Mouse (Mus musculus) CH12.LX (cell line): ENCODE data around the gene Btf3. TPM values are rescaled to one million over a fixed set of nuclear protein-coding genes. Genes with fewer than 3 reads are reported as not detected.

ENCODE experiments used
- DNase-seq: peaks from one replicate; pipeline ENCODE4 v3.0.0-alpha.2; 2013; ENCODE audit errors: extremely low read depth
- H3K27ac ChIP-seq: 2 replicates; pipeline ENCODE4 v1.5.1; 2012; ENCODE audit warnings: low read depth, mild to moderate bottlenecking, control low read depth, moderate library complexity; ENCODE audit not compliant: insufficient read depth
- H3K27me3 ChIP-seq: replicated peaks from 2 replicates; pipeline ENCODE3; 2012; ENCODE audit warnings: inconsistent platforms
- H3K36me3 ChIP-seq, 2 experiments: replicated peaks in 1 of 2; 2 replicates each; pipeline versions ENCODE3 to v1.6.1; 2012; ENCODE audit warnings: inconsistent platforms in 1 of 2, low read length in 1 of 2, mild to moderate bottlenecking in 1 of 2, mixed read lengths in 1 of 2, moderate library complexity in 1 of 2; ENCODE audit not compliant: control insufficient read depth in 1 of 2, insufficient read depth in 1 of 2
- H3K4me1 ChIP-seq, 2 experiments: 2 replicates each; pipeline ENCODE4 v1.6.1; 2012; ENCODE audit warnings: inconsistent platforms in 1 of 2, moderate library complexity in 1 of 2; ENCODE audit not compliant: insufficient read depth in 2 of 2, control insufficient read depth in 1 of 2
- H3K4me2 ChIP-seq: 2 replicates; pipeline ENCODE4 v1.6.1; 2012; ENCODE audit warnings: low read depth, mild to moderate bottlenecking, control low read depth; ENCODE audit not compliant: poor library complexity, insufficient read depth, severe bottlenecking
- H3K4me3 ChIP-seq, 3 experiments: fragments of 150-350 bp in 1 of 3; sonication (generic) in 1 of 3; replicated peaks in 1 of 3; 2 replicates each; pipeline versions ENCODE3 to v1.5.1; 2011 to 2012; ENCODE audit warnings: low read depth in 2 of 3, low read length in 2 of 3, mild to moderate bottlenecking in 2 of 3, moderate library complexity in 2 of 3, control low read depth in 1 of 3, improper control_type of control experiment in 1 of 3, inconsistent platforms in 1 of 3, mixed read lengths in 1 of 3; ENCODE audit not compliant: poor library complexity in 1 of 3
- H3K79me2 ChIP-seq: replicated peaks from 2 replicates; pipeline ENCODE4 v1.6.1; 2012; ENCODE audit warnings: mild to moderate bottlenecking, moderate library complexity; ENCODE audit not compliant: control insufficient read depth, poor library complexity, insufficient read depth, severe bottlenecking; ENCODE audit errors: extremely low read depth
- H3K9ac ChIP-seq: 2 replicates; pipeline ENCODE4 v1.6.1; 2012; ENCODE audit warnings: low read depth, mild to moderate bottlenecking, control low read depth, moderate library complexity; ENCODE audit not compliant: insufficient read depth
- H3K9me3 ChIP-seq: replicated peaks from 2 replicates; pipeline ENCODE3; 2012; ENCODE audit warnings: low read length, inconsistent platforms, mixed read lengths
- CHD1 ChIP-seq: IDR thresholded peaks from 2 replicates; pipeline ENCODE4 v1.6.1; 2012; ENCODE audit warnings: low read depth, low read length, improper control_type of control experiment, inconsistent platforms
- CHD2 ChIP-seq: IDR thresholded peaks from 2 replicates; pipeline ENCODE4 v1.6.1; 2011; ENCODE audit warnings: low read length, improper control_type of control experiment
- CTCF ChIP-seq, 2 experiments: IDR thresholded peaks in 1 of 2; conservative IDR thresholded peaks in 1 of 2; 2 replicates each; pipeline ENCODE4 v1.5.1; 2011 to 2012; ENCODE audit warnings: low read depth in 2 of 2, low read length in 2 of 2, improper control_type of control experiment in 1 of 2, inconsistent platforms in 1 of 2, mild to moderate bottlenecking in 1 of 2, moderate library complexity in 1 of 2
- ELF1 ChIP-seq: IDR thresholded peaks from 2 replicates; pipeline ENCODE4 v1.6.1; 2014; ENCODE audit warnings: low read depth, mild to moderate bottlenecking, inconsistent platforms, low read length, improper control_type of control experiment
- EP300 ChIP-seq: IDR thresholded peaks from 2 replicates; pipeline ENCODE4 v1.6.1; 2011; ENCODE audit warnings: low read length, improper control_type of control experiment
- HCFC1 ChIP-seq: IDR thresholded peaks from 2 replicates; pipeline ENCODE4 v1.6.1; 2012; ENCODE audit warnings: low read depth, mild to moderate bottlenecking, inconsistent platforms, low read length, improper control_type of control experiment
- JUND ChIP-seq: conservative IDR thresholded peaks from 2 replicates; pipeline ENCODE4 v1.6.1; 2011; ENCODE audit warnings: low read depth, low read length, improper control_type of control experiment
- MAX ChIP-seq: IDR thresholded peaks from 2 replicates; pipeline ENCODE4 v1.6.1; 2011; ENCODE audit warnings: low read length, improper control_type of control experiment
- NRF1 ChIP-seq: IDR thresholded peaks from 2 replicates; pipeline ENCODE4 v1.6.1; 2014; ENCODE audit warnings: low read depth, mild to moderate bottlenecking, inconsistent platforms, low read length, improper control_type of control experiment, moderate library complexity
- PAX5 ChIP-seq: IDR thresholded peaks from 2 replicates; pipeline ENCODE4 v1.6.1; 2012; ENCODE audit warnings: low read length, inconsistent platforms, mixed read lengths
- POLR2AphosphoS2 ChIP-seq: IDR thresholded peaks from 2 replicates; pipeline ENCODE4 v1.6.1; 2011; ENCODE audit warnings: low read depth, low read length, improper control_type of control experiment
- RAD21 ChIP-seq: IDR thresholded peaks from 2 replicates; pipeline ENCODE4 v1.6.1; 2011; ENCODE audit warnings: low read depth, mild to moderate bottlenecking, low read length, improper control_type of control experiment, moderate library complexity
- RCOR1 ChIP-seq: conservative IDR thresholded peaks from 2 replicates; pipeline ENCODE4 v1.6.1; 2012; ENCODE audit warnings: low read depth, mild to moderate bottlenecking, inconsistent platforms, low read length, improper control_type of control experiment
- SMC3 ChIP-seq: IDR thresholded peaks from 2 replicates; pipeline ENCODE4 v1.6.1; 2011; ENCODE audit warnings: low read depth, low read length, improper control_type of control experiment
- TCF12 ChIP-seq: IDR thresholded peaks from 2 replicates; pipeline ENCODE4 v1.6.1; 2014; ENCODE audit warnings: low read depth, mild to moderate bottlenecking, inconsistent platforms, low read length, improper control_type of control experiment
- UBTF ChIP-seq: IDR thresholded peaks from 2 replicates; pipeline ENCODE4 v1.6.1; 2012; ENCODE audit warnings: low read depth, mild to moderate bottlenecking, inconsistent platforms, low read length, improper control_type of control experiment, moderate library complexity
- USF2 ChIP-seq: conservative IDR thresholded peaks from 2 replicates; pipeline ENCODE4 v1.6.1; 2011; ENCODE audit warnings: low read depth, low read length, improper control_type of control experiment
- ZC3H11A ChIP-seq: IDR thresholded peaks from 2 replicates; pipeline ENCODE4 v1.6.1; 2012; ENCODE audit warnings: low read depth, mild to moderate bottlenecking, inconsistent platforms, low read length, improper control_type of control experiment
- ZNF384 ChIP-seq: IDR thresholded peaks from 2 replicates; pipeline ENCODE4 v1.6.1; 2012; ENCODE audit warnings: low read depth, low read length, improper control_type of control experiment, inconsistent platforms
- dilution Hi-C: fragments of 300-500 bp; cut with MboI; formaldehyde crosslinking; loops from 2 replicates; pipeline ENCODE4 v1.14.3; 2020; ENCODE audit warnings: low sequenced_read_pairs; ENCODE audit not compliant: extremely low pct_unique_long_range_greater_than_20kb, extremely low pct_ligation_motif_present
- in situ Hi-C: fragments of 300-500 bp; cut with MboI; formaldehyde crosslinking; loops from 3 replicates; pipeline ENCODE4 v1.14.3; 2019; ENCODE audit warnings: low sequenced_read_pairs, low pct_ligation_motif_present, low pct_unique_long_range_greater_than_20kb, mixed read lengths
- polyA plus RNA-seq: library from polyadenylated mRNA; unstranded; fragments of >175 nt; gene quantifications from 2 replicates; pipeline ENCODE4 v1.2.1, GENCODE M21; 2012; ENCODE audit warnings: low read depth; ENCODE audit not compliant: insufficient read length
- total RNA-seq, 2 experiments: library from RNA; depleted of rRNA; stranded (reverse); fragments of 300-350 nt in 1 of 2; fragments of >200 nt in 1 of 2; gene quantifications; 2 replicates each; pipeline ENCODE4 v1.2.3; 2012 to 2014

Btf3 gene
- total and polyA plus RNA-seq, 3 experiments: 1,038 to 1,568 (median 1,367) TPM

- no peak overlapping the region for H3K4me2 ChIP-seq
- H3K27me3 ChIP-seq: no peaks in the 10 kb centered on the region
- dilution Hi-C loops: no loop called here
- in situ Hi-C loops: no loop called here
- 0 out of 2 replicates have a peak, but pooled peaks cover 5% of the 10 kb centered on the region for H3K79me2 ChIP-seq
- peak in 1 of 2 experiments; percentile 13; a peak in 1 of 4 replicates for TF ChIP-seq CTCF (conservative IDR thresholded peaks at IDR 0.05 in 1 of 2, IDR thresholded peaks at IDR 0.05 in 1 of 2; ENCODE audit: low read depth in 2 of 2, low read length in 2 of 2)
- no peak for TF ChIP-seq HCFC1
- no peaks in the 10 kb centered on the region for H3K9me3 ChIP-seq
- DNase-seq: no peak
- no peak overlapping the region for H3K27ac ChIP-seq
- no peak overlapping the region for H3K4me3 ChIP-seq
- peaks cover 10 to 45% of the 10 kb centered on the region in 2 experiments for H3K4me1 ChIP-seq
- no peak overlapping the region for H3K9ac ChIP-seq
- peaks cover 14 to 31% of the 10 kb centered on the region in 2 experiments for H3K36me3 ChIP-seq
Measured at GRCm38 (mm10) chr13:98305257-98305656, 11.5 kb downstream of the Btf3 start.

GRCm38 (mm10) chr13:98298833-98299758, 17.7 kb downstream of the Btf3 start:
- no peak overlapping the region for H3K4me2 ChIP-seq
- peaks cover 2 to 30% of the 10 kb centered on the region in 2 experiments; a peak in 3 of 4 replicates for H3K4me1 ChIP-seq
- H3K27me3 ChIP-seq: no peaks in the 10 kb centered on the region
- H3K9me3 ChIP-seq: peaks cover 8% of the 10 kb centered on the region
- no peak overlapping the region for H3K9ac ChIP-seq
- H3K27ac ChIP-seq: no peak overlapping the region
- DNase-seq: peak; percentile 84
- in situ Hi-C loops: no loop called here
- H3K36me3 ChIP-seq: no peaks in the 10 kb centered on the region
- dilution Hi-C loops: no loop called here
- TF ChIP-seq PAX5 (no peak), ZC3H11A (no peak), USF2 (no peak), POLR2AphosphoS2 (no peak), NRF1 (no peak), TCF12 (no peak), RAD21 (peak; percentile 76), ELF1 (peak; percentile 52), JUND (0 out of 2 replicates have a peak, but pooled peaks have one; percentile 13), UBTF (no peak), CHD2 (no peak), SMC3 (peak; percentile 61), ZNF384 (no peak), CHD1 (no peak), EP300 (no peak), RCOR1 (no peak), MAX (no peak), CTCF (conservative IDR thresholded peaks at IDR 0.05 in 1 of 2, IDR thresholded peaks at IDR 0.05 in 1 of 2; ENCODE audit: low read depth in 2 of 2, low read length in 2 of 2) (peak; percentile 44 to 80; a peak in 3 of 4 replicates)
- H3K79me2 ChIP-seq: no peaks in the 10 kb centered on the region
- H3K4me3 ChIP-seq: no peak overlapping the region
